Mouse (Mus musculus) myocyte (in vitro differentiated cells): ENCODE measurements around the gene Sh3d21. TPM values are rescaled to one million over a fixed set of nuclear protein-coding genes. Genes with fewer than 3 reads are reported as not detected.

ENCODE experiments used
- H3K27me3 ChIP-seq: one replicate; pipeline ENCODE4 v1.6.1; 2011; ENCODE audit not compliant: control insufficient read depth, insufficient read depth, insufficient read length
- H3K36me3 ChIP-seq: one replicate; pipeline ENCODE4 v1.6.1; 2011; ENCODE audit not compliant: control insufficient read depth, insufficient read depth
- H3K4me2 ChIP-seq: one replicate; pipeline ENCODE4 v1.6.1; 2011; ENCODE audit warnings: low read depth, control low read depth
- H3K4me3 ChIP-seq: one replicate; pipeline ENCODE4 v1.5.1; 2011; ENCODE audit warnings: mild to moderate bottlenecking, control low read depth, moderate library complexity
- H3K79me2 ChIP-seq: one replicate; pipeline ENCODE4 v1.6.1; 2011; ENCODE audit not compliant: control insufficient read depth, insufficient read depth
- H3ac ChIP-seq: one replicate; pipeline ENCODE4 v1.6.1; 2011; ENCODE audit not compliant: control insufficient read depth, insufficient read length
- CEBPB ChIP-seq: IDR thresholded peaks from 2 replicates; pipeline ENCODE4 v1.6.1; 2011; ENCODE audit warnings: mild to moderate bottlenecking, moderate library complexity; ENCODE audit not compliant: poor library complexity, insufficient read depth, severe bottlenecking
- E2F4 ChIP-seq: IDR thresholded peaks from one replicate; pipeline ENCODE4 v1.6.1; 2011; ENCODE audit warnings: mild to moderate bottlenecking, control low read depth, moderate library complexity; ENCODE audit not compliant: insufficient read depth
- MAX ChIP-seq: IDR thresholded peaks from one replicate; pipeline ENCODE4 v1.6.1; 2011; ENCODE audit warnings: low read depth, mild to moderate bottlenecking, control low read depth
- MYOD1 ChIP-seq, 3 experiments: IDR thresholded peaks; one replicate each; pipeline ENCODE4 v1.6.1; 2011; ENCODE audit warnings: control low read depth in 2 of 3, low read depth in 2 of 3, mild to moderate bottlenecking in 2 of 3, moderate library complexity in 1 of 3; ENCODE audit not compliant: insufficient read length in 2 of 3, control insufficient read depth in 1 of 3
- MYOG ChIP-seq, 3 experiments: IDR thresholded peaks; one replicate each; pipeline ENCODE4 v1.6.1; 2011; ENCODE audit warnings: control low read depth in 2 of 3, low read depth in 2 of 3, mild to moderate bottlenecking in 2 of 3; ENCODE audit not compliant: insufficient read length in 2 of 3, control insufficient read depth in 1 of 3, insufficient read depth in 1 of 3
- POLR2A ChIP-seq: IDR thresholded peaks from one replicate; pipeline ENCODE4 v1.6.1; 2011; ENCODE audit warnings: low read depth, mild to moderate bottlenecking, control low read depth, moderate library complexity; ENCODE audit not compliant: insufficient read length
- POLR2AphosphoS2 ChIP-seq: IDR thresholded peaks from one replicate; pipeline ENCODE4 v1.6.1; 2011; ENCODE audit warnings: low read depth, control low read depth; ENCODE audit not compliant: insufficient read length
- REST ChIP-seq: IDR thresholded peaks from one replicate; pipeline ENCODE4 v1.6.1; 2011; ENCODE audit warnings: mild to moderate bottlenecking, control low read depth, moderate library complexity; ENCODE audit not compliant: insufficient read depth, insufficient read length
- SRF ChIP-seq: IDR thresholded peaks from one replicate; pipeline ENCODE4 v1.6.1; 2011; ENCODE audit warnings: low read depth; ENCODE audit not compliant: control insufficient read depth, insufficient read length
- TCF12 ChIP-seq: IDR thresholded peaks from one replicate; pipeline ENCODE4 v1.6.1; 2011; ENCODE audit warnings: mild to moderate bottlenecking, control low read depth; ENCODE audit not compliant: poor library complexity, insufficient read depth, severe bottlenecking
- TCF3 ChIP-seq: IDR thresholded peaks from one replicate; pipeline ENCODE4 v1.6.1; 2011; ENCODE audit warnings: low read depth, control low read depth; ENCODE audit not compliant: insufficient read length
- USF1 ChIP-seq: IDR thresholded peaks from one replicate; pipeline ENCODE4 v1.6.1; 2011; ENCODE audit warnings: low read depth, mild to moderate bottlenecking, control low read depth, moderate library complexity
- polyA plus RNA-seq: library from polyadenylated mRNA; unstranded; fragments of >200 nt; fragmentation: generic; extraction: Trizol; gene quantifications from one replicate; pipeline ENCODE4 v1.2.1, GENCODE M21; 2012; ENCODE audit warnings: missing spikeins

The Sh3d21 gene
- polyA plus RNA-seq, 1 experiment, result 0.23 TPM

GRCm38 (mm10) chr4:126103590-126104068 lies 59.7 kb downstream of the Sh3d21 start, which contains the start of gene Stk40:
TSS of gene Stk40 (plus strand) at chr4:126103957.
- Histone ChIP-seq H3K79me2 (peaks cover 53% of the 10 kb centered on the region), H3K27me3 (no peaks in the 10 kb centered on the region), H3ac (peak within 1 kb of the TSS; percentile 44), H3K36me3 (no peaks in the 10 kb centered on the region), H3K4me2 (peak within 1 kb of the TSS; percentile 100), H3K4me3 (peak within 1 kb of the TSS; percentile 95)
- TF ChIP-seq POLR2A (peak; percentile 82), MYOG (IDR thresholded peaks at IDR 0.05; ENCODE audit: control insufficient read depth in 1 of 3, insufficient read depth in 1 of 3, insufficient read length in 2 of 3, low read depth in 2 of 3) (peak in 1 of 3 experiments; percentile 25), MAX (no peak), CEBPB (no peak), E2F4 (no peak), USF1 (no peak), REST (no peak), MYOD1 (IDR thresholded peaks at IDR 0.05; ENCODE audit: control insufficient read depth in 1 of 3, insufficient read length in 2 of 3, low read depth in 2 of 3) (peak in 1 of 3 experiments; percentile 18), POLR2AphosphoS2 (peak; percentile 80), TCF3 (no peak), TCF12 (no peak), SRF (peak; percentile 50)

GRCm38 (mm10) chr4:126103057-126103581 lies 60.2 kb downstream of the Sh3d21 start:
- Histone ChIP-seq H3K79me2 (peaks cover 51% of the 10 kb centered on the region), H3K27me3 (no peaks in the 10 kb centered on the region), H3K4me3 (peak overlapping the region; percentile 95), H3K4me2 (peak overlapping the region; percentile 100), H3K36me3 (peaks cover 3% of the 10 kb centered on the region), H3ac (peak overlapping the region; percentile 44)
- peak; percentile 78 for TF ChIP-seq POLR2AphosphoS2
- TF ChIP-seq TCF12, result no peak
- TF ChIP-seq MYOD1 (IDR thresholded peaks at IDR 0.05; ENCODE audit: control insufficient read depth in 1 of 3, insufficient read length in 2 of 3, low read depth in 2 of 3), result peak in 2 of 3 experiments; percentile 4 to 24
- TF ChIP-seq POLR2A, result peak; percentile 67
- no peak for TF ChIP-seq E2F4
- peak; percentile 98 for TF ChIP-seq CEBPB
- no peak for TF ChIP-seq TCF3
- no peak for TF ChIP-seq USF1
- peak; percentile 43 for TF ChIP-seq SRF
- TF ChIP-seq REST, result no peak
- peak in 1 of 3 experiments; percentile 45 for TF ChIP-seq MYOG (IDR thresholded peaks at IDR 0.05; ENCODE audit: control insufficient read depth in 1 of 3, insufficient read depth in 1 of 3, insufficient read length in 2 of 3, low read depth in 2 of 3)
- no peak for TF ChIP-seq MAX

GRCm38 (mm10) chr4:126102061-126102841 lies 61.0 kb downstream of the Sh3d21 start:
- Histone ChIP-seq H3K4me2 (peak overlapping the region; percentile 100), H3ac (peak overlapping the region; percentile 17), H3K4me3 (peak overlapping the region; percentile 95), H3K36me3 (peaks cover 3% of the 10 kb centered on the region), H3K79me2 (peaks cover 51% of the 10 kb centered on the region), H3K27me3 (no peaks in the 10 kb centered on the region)
- TF ChIP-seq USF1 (peak; percentile 96), TCF12 (no peak), SRF (no peak), MYOD1 (IDR thresholded peaks at IDR 0.05; ENCODE audit: control insufficient read depth in 1 of 3, insufficient read length in 2 of 3, low read depth in 2 of 3) (peak; percentile 56 to 85 (median 61)), MAX (no peak), POLR2A (peak; percentile 27), MYOG (IDR thresholded peaks at IDR 0.05; ENCODE audit: control insufficient read depth in 1 of 3, insufficient read depth in 1 of 3, insufficient read length in 2 of 3, low read depth in 2 of 3) (no peak), CEBPB (no peak), E2F4 (no peak), POLR2AphosphoS2 (peak; percentile 34), REST (no peak)

GRCm38 (mm10) chr4:126100764-126101163 lies 62.5 kb downstream of the Sh3d21 start:
- Histone ChIP-seq H3K27me3 (no peaks in the 10 kb centered on the region), H3K36me3 (peaks cover 3% of the 10 kb centered on the region), H3K4me3 (no peak overlapping the region), H3K4me2 (no peak overlapping the region), H3K79me2 (peaks cover 42% of the 10 kb centered on the region), H3ac (no peak overlapping the region)
- TF ChIP-seq USF1, result no peak
- no peak for TF ChIP-seq POLR2A
- no peak for TF ChIP-seq MYOG (IDR thresholded peaks at IDR 0.05; ENCODE audit: control insufficient read depth in 1 of 3, insufficient read depth in 1 of 3, insufficient read length in 2 of 3, low read depth in 2 of 3)
- TF ChIP-seq TCF3, result no peak
- no peak for TF ChIP-seq POLR2AphosphoS2
- TF ChIP-seq E2F4, result no peak
- no peak for TF ChIP-seq SRF
- TF ChIP-seq MAX, result no peak
- no peak for TF ChIP-seq REST
- TF ChIP-seq CEBPB, result no peak
- no peak for TF ChIP-seq TCF12
- TF ChIP-seq MYOD1 (IDR thresholded peaks at IDR 0.05; ENCODE audit: control insufficient read depth in 1 of 3, insufficient read length in 2 of 3, low read depth in 2 of 3), result no peak

Other genes starting within 250 kb of the Sh3d21 start
- not detected for gene Csf3r, start 138.9 kb downstream of the Sh3d21 start, polyA plus RNA-seq
- 86.8 TPM for gene Mrps15, start 116.6 kb downstream of the Sh3d21 start, polyA plus RNA-seq
- gene Oscp1, start 104.9 kb downstream of the Sh3d21 start, polyA plus RNA-seq, result 12.8 TPM
- 50.5 TPM for gene Lsm10, start 66.9 kb downstream of the Sh3d21 start, polyA plus RNA-seq
- gene Stk40, start 59.5 kb downstream of the Sh3d21 start, polyA plus RNA-seq, result 25.9 TPM
- gene Eva1b, start 15.7 kb downstream of the Sh3d21 start, polyA plus RNA-seq, result 28.6 TPM
- gene Thrap3, start 39.3 kb upstream of the Sh3d21 start, polyA plus RNA-seq, result 56.6 TPM
- gene Map7d1, start 92.9 kb upstream of the Sh3d21 start, polyA plus RNA-seq, result 236 TPM
- 84.1 TPM for gene Trappc3, start 98.8 kb upstream of the Sh3d21 start, polyA plus RNA-seq
- 0.06 TPM for gene Col8a2, start 123.3 kb upstream of the Sh3d21 start, polyA plus RNA-seq
- 31.5 TPM for gene Adprhl2, start 158.2 kb upstream of the Sh3d21 start, polyA plus RNA-seq
- gene Tekt2, start 162.2 kb upstream of the Sh3d21 start, polyA plus RNA-seq, result 0.49 TPM